Mouse (Mus musculus) olfactory bulb, adult 2 months (tissue): Measurements from ENCODE around the gene Rplp0. TPM values are rescaled to one million over a fixed set of nuclear protein-coding genes. Genes with fewer than 3 reads are reported as not detected.
"Not testable (repeated sequence)": the region's sequence is repeated elsewhere in the genome, so short reads cannot be mapped to it uniquely, and the experiment has no call there.

Experiments used
- H3K27ac ChIP-seq: fragments of 200-500 bp; 2 replicates; pipeline ENCODE4 v1.5.1; 2012; ENCODE audit warnings: low read depth, low read length; ENCODE audit not compliant: insufficient read depth
- H3K4me1 ChIP-seq: fragments of 200-500 bp; 2 replicates; pipeline ENCODE4 v1.6.1; 2012; ENCODE audit warnings: low read length; ENCODE audit not compliant: control insufficient read depth, insufficient read depth
- H3K4me3 ChIP-seq: fragments of 200-500 bp; 2 replicates; pipeline ENCODE4 v1.5.1; 2012; ENCODE audit warnings: mild to moderate bottlenecking, low read depth, low read length, moderate library complexity; ENCODE audit not compliant: insufficient read depth
- CTCF ChIP-seq: fragments of 200-500 bp; IDR thresholded peaks from 2 replicates; pipeline ENCODE4 v1.5.1; 2012; ENCODE audit warnings: low read depth, mild to moderate bottlenecking, low read length, moderate library complexity; ENCODE audit not compliant: insufficient read depth
- POLR2A ChIP-seq: fragments of 200-500 bp; IDR thresholded peaks from 2 replicates; pipeline ENCODE4 v1.6.1; 2012; ENCODE audit warnings: mild to moderate bottlenecking, low read depth, low read length, moderate library complexity; ENCODE audit not compliant: insufficient read depth
- WGBS: fragments of 180-500 bp; shearing (Covaris S2); methylation state at CpG from one replicate; pipeline ENCODE4 v1.1.7; 2018; 5-methylcytosine and 5-hydroxymethylcytosine counted together
- polyA plus RNA-seq: library from polyadenylated mRNA; stranded (reverse); fragments of >200 nt; gene quantifications from 2 replicates; pipeline ENCODE4 v1.2.4, GENCODE M21; 2012; ENCODE audit warnings: low replicate concordance; ENCODE audit not compliant: missing spikeins, insufficient read depth, insufficient read length

The Rplp0 gene
- polyA plus RNA-seq, 1 experiment = 613 TPM

GRCm38 (mm10) chr5:115571086-115571485 is 11.8 kb downstream of the Rplp0 start:
- TF ChIP-seq CTCF = no peak
- TF ChIP-seq POLR2A = no peak
- Histone ChIP-seq H3K27ac (no peak overlapping the region), H3K4me1 (peaks cover 24% of the 10 kb centered on the region), H3K4me3 (no peak overlapping the region)
- 85% methylated on average over 7 of the region's 7 CpGs for WGBS

- H3K4me1 ChIP-seq = peaks cover 17% of the 10 kb centered on the region
- H3K4me3 ChIP-seq = no peak overlapping the region
- H3K27ac ChIP-seq = no peak overlapping the region
- TF ChIP-seq CTCF (no peak), POLR2A (no peak)
- 58% methylated on average over 17 of the region's 17 CpGs for WGBS
These were observed 13.6 kb downstream of the Rplp0 start for GRCm38 (mm10) chr5:115572679-115573535.

DNA sequence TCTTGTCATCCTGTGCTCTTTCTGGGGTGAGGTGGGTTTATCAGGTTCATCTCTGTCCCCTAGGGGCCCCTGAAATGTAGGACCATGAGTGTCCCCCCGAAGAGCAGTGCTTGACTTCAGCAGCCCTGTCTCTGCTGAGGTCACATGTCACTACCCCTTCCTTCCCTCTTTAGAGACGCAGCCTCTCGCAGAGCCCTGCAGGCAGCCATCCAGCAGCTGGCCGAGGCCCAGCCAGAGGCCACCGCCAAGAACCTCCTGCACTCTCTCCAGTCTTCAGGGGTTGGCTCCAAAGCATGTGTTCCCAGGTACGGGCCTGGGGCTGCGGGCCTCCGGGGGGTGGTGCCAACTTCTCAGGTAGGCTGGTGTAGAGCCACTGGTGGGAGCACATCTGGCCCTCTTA is 15.7 kb downstream of the Rplp0 start:
- Histone ChIP-seq H3K27ac (no peak overlapping the region), H3K4me1 (peaks cover 17% of the 10 kb centered on the region), H3K4me3 (no peak overlapping the region)
- TF ChIP-seq POLR2A (no peak), CTCF (no peak)
- 52% methylated on average over 8 of the region's 8 CpGs for WGBS

GRCm38 (mm10) chr5:115577686-115578085 is 18.4 kb downstream of the Rplp0 start:
- 98% methylated on average over 4 of the region's 4 CpGs for WGBS
- H3K4me1 ChIP-seq = peaks cover 11% of the 10 kb centered on the region; the same call in 1 of the 2 replicates
- not testable (repeated sequence) for H3K4me3 ChIP-seq, H3K27ac ChIP-seq

DNA sequence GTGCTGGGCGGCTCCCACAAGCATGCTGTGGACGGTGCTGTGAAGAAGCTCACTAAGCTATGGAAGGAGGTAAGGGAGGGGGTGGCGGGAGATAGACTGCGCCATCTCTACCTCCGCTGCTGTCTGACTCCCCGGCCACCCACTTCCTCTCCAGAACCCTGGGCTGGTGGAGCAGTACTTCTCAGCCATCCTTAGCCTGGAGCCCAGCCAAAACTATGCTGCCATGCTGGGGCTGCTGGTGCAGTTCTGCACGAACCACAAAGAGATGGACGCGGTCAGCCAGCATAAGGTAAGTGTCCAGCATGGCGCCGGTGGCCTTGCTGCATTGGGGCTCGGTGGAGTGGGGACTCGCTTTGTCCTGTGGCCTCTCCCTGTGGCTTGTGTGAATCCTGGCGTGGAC is 19.7 kb downstream of the Rplp0 start:
- H3K27ac ChIP-seq = no peak overlapping the region
- TF ChIP-seq CTCF (no peak), POLR2A (no peak)
- 85% methylated on average over 14 of the region's 14 CpGs for WGBS
- no peak overlapping the region for H3K4me3 ChIP-seq
- peaks cover 6% of the 10 kb centered on the region; the same call in 1 of the 2 replicates for H3K4me1 ChIP-seq

GRCm38 (mm10) chr5:115579363-115579762 is 20.1 kb downstream of the Rplp0 start:
- H3K4me1 ChIP-seq = peaks cover 6% of the 10 kb centered on the region; the same call in 1 of the 2 replicates
- TF ChIP-seq POLR2A (no peak), CTCF (no peak)
- WGBS = 86% methylated on average over 5 of the region's 5 CpGs
- H3K27ac ChIP-seq = no peak overlapping the region
- no peak overlapping the region for H3K4me3 ChIP-seq

DNA sequence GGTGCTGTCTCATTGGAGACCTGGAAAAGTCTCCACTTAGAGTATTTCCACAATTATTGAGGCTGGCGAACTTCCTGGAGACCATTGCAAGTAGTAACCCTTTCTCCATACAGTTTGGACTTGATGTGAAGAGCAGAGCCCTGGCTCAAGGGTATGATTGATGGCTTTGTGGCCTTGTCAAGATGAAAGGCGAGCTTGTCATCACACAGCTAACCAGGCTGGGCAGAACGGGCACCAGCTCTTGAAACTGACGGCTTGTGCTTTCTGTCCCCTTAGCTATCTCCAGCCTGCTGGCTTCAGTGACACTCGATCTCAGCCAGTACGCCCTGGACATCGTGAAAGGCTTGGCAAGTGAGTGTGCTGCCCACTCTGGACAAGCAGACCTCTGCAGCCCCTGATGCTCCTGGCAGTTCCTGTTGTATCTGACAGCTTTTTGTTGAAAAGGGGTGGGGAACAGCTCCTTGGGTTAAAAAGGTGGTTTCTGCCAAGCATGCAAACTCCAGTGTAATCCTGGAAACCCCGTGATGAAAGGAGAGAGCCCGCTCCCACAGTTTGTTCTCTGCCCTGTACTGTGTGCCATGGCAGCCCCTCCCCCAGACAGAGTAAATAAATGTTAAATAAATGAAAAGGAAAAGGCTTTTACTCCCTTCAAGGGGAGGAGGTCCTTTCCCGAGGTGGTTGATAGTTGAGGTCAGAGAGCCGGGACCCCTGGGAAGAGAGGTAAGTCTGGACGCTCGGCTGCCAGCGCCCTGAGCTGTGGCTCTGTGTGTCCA is 21.1 kb downstream of the Rplp0 start:
- Histone ChIP-seq H3K4me1 (peaks cover 7% of the 10 kb centered on the region), H3K4me3 (no peak overlapping the region), H3K27ac (no peak overlapping the region)
- no peak for TF ChIP-seq CTCF
- no peak for TF ChIP-seq POLR2A
- 94% methylated on average over 14 of the region's 14 CpGs for WGBS

DNA sequence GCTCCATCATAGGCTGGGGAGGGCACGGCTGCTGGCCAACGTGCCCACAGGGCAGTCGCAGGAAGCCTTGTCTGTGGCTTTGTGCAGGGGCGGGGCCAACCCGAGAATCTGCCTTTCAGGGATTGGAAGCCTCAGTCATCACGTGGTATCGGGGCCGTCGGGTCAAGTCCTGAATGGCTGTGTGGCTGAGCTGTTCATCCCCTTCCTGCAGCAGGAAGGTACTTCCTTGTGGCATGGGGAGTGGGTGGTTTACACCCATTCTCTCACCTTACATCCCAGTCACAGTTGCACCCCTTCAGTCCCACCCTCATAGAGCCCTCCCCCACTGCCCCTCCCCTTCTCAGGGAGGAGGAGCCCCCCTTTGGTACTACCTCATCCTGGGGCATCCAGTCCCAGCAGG is 22.4 kb downstream of the Rplp0 start:
- H3K27ac ChIP-seq = no peak overlapping the region
- TF ChIP-seq CTCF = no peak
- TF ChIP-seq POLR2A = no peak
- 98% methylated on average over 9 of the region's 9 CpGs for WGBS
- H3K4me3 ChIP-seq = no peak overlapping the region
- H3K4me1 ChIP-seq = peaks cover 18% of the 10 kb centered on the region

- no peak for TF ChIP-seq POLR2A
- TF ChIP-seq CTCF = no peak
- Histone ChIP-seq H3K4me3 (no peak overlapping the region), H3K4me1 (peaks cover 21% of the 10 kb centered on the region), H3K27ac (no peak overlapping the region)
- 87% methylated on average over 12 of the region's 12 CpGs for WGBS
These were observed 26.3 kb downstream of the Rplp0 start for GRCm38 (mm10) chr5:115585616-115586015.
